Mouse (Mus musculus) erythroblast, embryonic 14.5 days (primary cell): ENCODE results near the gene Bicc1.

Experiments
- GATA1 ChIP-seq: IDR thresholded peaks from 2 replicates; pipeline ENCODE4 v1.6.1; 2012; ENCODE audit warnings: low read length, inconsistent platforms, mixed read lengths
- TAL1 ChIP-seq: IDR thresholded peaks from 3 replicates; pipeline ENCODE4 v1.6.1; 2012; ENCODE audit warnings: low read length, inconsistent platforms, mixed read lengths

- TF ChIP-seq GATA1 (no peak), TAL1 (no peak)
Measured at GRCm38 (mm10) chr10:71119120-71119847, 40.2 kb downstream of the Bicc1 start.
